Mouse (Mus musculus) hindbrain, embryonic 14.5 days (tissue): Measurements from ENCODE around the gene U2surp. TPM values are rescaled to one million over a fixed set of nuclear protein-coding genes. Genes with fewer than 3 reads are reported as not detected.

ENCODE experiments used
- ATAC-seq: fragments of 200-750 bp; cut with Nextera tagmentation; 2 replicates; pipeline ENCODE4 v1.8.0; 2017; ENCODE audit warnings: moderate number of reproducible peaks, mild to moderate bottlenecking, moderate TSS enrichment, moderate library complexity; ENCODE audit not compliant: low FRiP score
- DNase-seq: peaks from one replicate; pipeline ENCODE4 v3.0.0-alpha.2; 2015; ENCODE audit warnings: low spot score
- H3K27ac ChIP-seq: fragments of 300-500 bp; sonication (generic); 2 replicates; pipeline ENCODE4 v1.5.1; 2014; ENCODE audit warnings: mild to moderate bottlenecking, moderate library complexity
- H3K27me3 ChIP-seq: fragments of 300-500 bp; sonication (generic); 2 replicates; pipeline ENCODE4 v1.6.1; 2014; ENCODE audit warnings: mild to moderate bottlenecking, low read length, mixed read lengths; ENCODE audit not compliant: control insufficient read depth, insufficient read depth
- H3K36me3 ChIP-seq: fragments of 300-500 bp; sonication (generic); replicated peaks from 2 replicates; pipeline ENCODE4 v1.6.1; 2014; ENCODE audit not compliant: control insufficient read depth, insufficient read depth
- H3K4me1 ChIP-seq: fragments of 300-500 bp; sonication (generic); replicated peaks from 2 replicates; pipeline ENCODE4 v1.6.1; 2014; ENCODE audit warnings: antibody characterized with exemption, low read length, mixed read lengths; ENCODE audit not compliant: control insufficient read depth, insufficient read depth
- H3K4me2 ChIP-seq: fragments of 300-500 bp; sonication (generic); replicated peaks from 2 replicates; pipeline ENCODE4 v1.6.1; 2014; ENCODE audit warnings: mild to moderate bottlenecking, moderate library complexity
- H3K4me3 ChIP-seq: fragments of 300-500 bp; sonication (generic); replicated peaks from 2 replicates; pipeline ENCODE4 v1.5.1; 2014; ENCODE audit warnings: mild to moderate bottlenecking, low read length
- H3K9ac ChIP-seq: fragments of 300-500 bp; sonication (generic); 2 replicates; pipeline ENCODE4 v1.6.1; 2014
- H3K9me3 ChIP-seq: fragments of 300-500 bp; sonication (generic); 2 replicates; pipeline ENCODE4 v1.6.1; 2016; ENCODE audit warnings: low read length; ENCODE audit not compliant: control insufficient read depth
- WGBS: fragments of 180-500 bp; shearing (Covaris S2); extraction: QIAGEN DNeasy Blood & Tissue Kit; methylation state at CpG from one replicate; pipeline ENCODE4 v1.1.7; 2014; 5-methylcytosine and 5-hydroxymethylcytosine counted together
- polyA plus RNA-seq: library from polyadenylated mRNA; unstranded; fragments of >200 nt; fragmentation: Nextera tagmentation; extraction: Ambion mirVana; gene quantifications from 2 replicates; pipeline ENCODE4 v1.2.1, GENCODE M21; 2014

Gene U2surp
- polyA plus RNA-seq, 1 experiment from 2014 or later = 119 TPM

GRCm38 (mm10) chr9:95554231-95555221 lies 42.7 kb upstream of the U2surp start:
- WGBS = 82% methylated on average over 18 of the region's 18 CpGs
- DNase-seq (no peak), ATAC-seq (no peak)
- Histone ChIP-seq H3K9me3 (no peaks in the 10 kb centered on the region), H3K27me3 (peaks cover 19% of the 10 kb centered on the region), H3K4me1 (0 out of 2 replicates have a peak, but pooled peaks cover 4% of the 10 kb centered on the region), H3K36me3 (no peaks in the 10 kb centered on the region), H3K9ac (no peak overlapping the region), H3K4me2 (no peak overlapping the region), H3K4me3 (no peak overlapping the region), H3K27ac (no peak overlapping the region)

- no peaks in the 10 kb centered on the region for H3K9me3 ChIP-seq
- no peak overlapping the region for H3K9ac ChIP-seq
- no peak for ATAC-seq
- 72% methylated on average over 10 of the region's 10 CpGs for WGBS
- H3K4me3 ChIP-seq = no peak overlapping the region
- H3K4me1 ChIP-seq = no peaks in the 10 kb centered on the region
- peaks cover 5% of the 10 kb centered on the region; the same call in 1 of the 2 replicates for H3K27me3 ChIP-seq
- no peak overlapping the region for H3K4me2 ChIP-seq
- H3K36me3 ChIP-seq = no peaks in the 10 kb centered on the region
- no peak overlapping the region for H3K27ac ChIP-seq
- DNase-seq = no peak
Measured at GRCm38 (mm10) chr9:95552175-95552705, 40.4 kb upstream of the U2surp start.

- no peaks in the 10 kb centered on the region for H3K27me3 ChIP-seq
- WGBS = 71% methylated on average over 9 of the region's 9 CpGs
Measured at GRCm38 (mm10) chr9:95550856-95551774, 39.3 kb upstream of the U2surp start.

GRCm38 (mm10) chr9:95549626-95550411 lies 38.0 kb upstream of the U2surp start:
- Histone ChIP-seq H3K36me3 (no peaks in the 10 kb centered on the region), H3K27ac (no peak overlapping the region), H3K4me1 (no peaks in the 10 kb centered on the region), H3K4me2 (no peak overlapping the region), H3K27me3 (no peaks in the 10 kb centered on the region), H3K9ac (no peak overlapping the region), H3K9me3 (no peaks in the 10 kb centered on the region), H3K4me3 (no peak overlapping the region)
- no peak for DNase-seq
- no peak for ATAC-seq
- 59% methylated on average over 15 of the region's 15 CpGs for WGBS

More at GRCm38 (mm10) chr9:95550856-95551774, 39.3 kb upstream of the U2surp start:
- Histone ChIP-seq H3K36me3 (no peaks in the 10 kb centered on the region), H3K9ac (no peak overlapping the region), H3K27ac (no peak overlapping the region), H3K9me3 (no peaks in the 10 kb centered on the region), H3K4me2 (no peak overlapping the region), H3K4me1 (no peaks in the 10 kb centered on the region), H3K4me3 (no peak overlapping the region)
- no peak for ATAC-seq
- DNase-seq = no peak

- H3K9me3 ChIP-seq = no peaks in the 10 kb centered on the region
- H3K4me1 ChIP-seq = 0 out of 2 replicates have a peak, but pooled peaks cover 3% of the 10 kb centered on the region
- H3K4me3 ChIP-seq = no peak overlapping the region
- ATAC-seq (no peak), DNase-seq (no peak)
- H3K36me3 ChIP-seq = no peaks in the 10 kb centered on the region
- no peaks in the 10 kb centered on the region for H3K27me3 ChIP-seq
- no peak overlapping the region for H3K27ac ChIP-seq
- no peak overlapping the region for H3K9ac ChIP-seq
- WGBS = 60% methylated on average over 7 of the region's 7 CpGs
- H3K4me2 ChIP-seq = no peak overlapping the region
Measured at GRCm38 (mm10) chr9:95546679-95547078, 34.9 kb upstream of the U2surp start.

GRCm38 (mm10) chr9:95544598-95544997 lies 32.8 kb upstream of the U2surp start:
- 92% methylated on average over 4 of the region's 4 CpGs for WGBS
- Histone ChIP-seq H3K4me3 (no peak overlapping the region), H3K27ac (no peak overlapping the region), H3K4me2 (no peak overlapping the region), H3K4me1 (0 out of 2 replicates have a peak, but pooled peaks cover 3% of the 10 kb centered on the region), H3K27me3 (no peaks in the 10 kb centered on the region), H3K9ac (no peak overlapping the region), H3K36me3 (no peaks in the 10 kb centered on the region), H3K9me3 (no peaks in the 10 kb centered on the region)
- no peak for ATAC-seq
- DNase-seq = no peak

GRCm38 (mm10) chr9:95542475-95542874 lies 30.7 kb upstream of the U2surp start:
- Histone ChIP-seq H3K9ac (0 out of 2 replicates have a peak overlapping the region, but pooled peaks have one; percentile 16), H3K27me3 (no peaks in the 10 kb centered on the region), H3K4me3 (no peak overlapping the region), H3K9me3 (no peaks in the 10 kb centered on the region), H3K27ac (no peak overlapping the region), H3K4me2 (no peak overlapping the region), H3K4me1 (0 out of 2 replicates have a peak, but pooled peaks cover 3% of the 10 kb centered on the region), H3K36me3 (no peaks in the 10 kb centered on the region)
- 70% methylated on average over 6 of the region's 6 CpGs for WGBS
- ATAC-seq (no peak), DNase-seq (no peak)

GRCm38 (mm10) chr9:95541650-95542432 lies 30.0 kb upstream of the U2surp start:
- H3K9ac ChIP-seq = no peak overlapping the region
- DNase-seq (no peak), ATAC-seq (no peak)
- H3K27ac ChIP-seq = peak overlapping the region; percentile 49
- H3K36me3 ChIP-seq = no peaks in the 10 kb centered on the region
- 64% methylated on average over 15 of the region's 15 CpGs for WGBS
- 0 out of 2 replicates have a peak, but pooled peaks cover 3% of the 10 kb centered on the region for H3K4me1 ChIP-seq
- H3K4me3 ChIP-seq = no peak overlapping the region
- no peak overlapping the region for H3K4me2 ChIP-seq
- H3K9me3 ChIP-seq = no peaks in the 10 kb centered on the region
- no peaks in the 10 kb centered on the region for H3K27me3 ChIP-seq
